Mouse (Mus musculus): ENCODE measurements at regions not wholly inside any gene's neighbourhood (a gene's known extent, or its start where the extent isn't known, plus 50 kb on each side); places are given as distances from the start of the nearest gene placed in this dataset.

DNA sequence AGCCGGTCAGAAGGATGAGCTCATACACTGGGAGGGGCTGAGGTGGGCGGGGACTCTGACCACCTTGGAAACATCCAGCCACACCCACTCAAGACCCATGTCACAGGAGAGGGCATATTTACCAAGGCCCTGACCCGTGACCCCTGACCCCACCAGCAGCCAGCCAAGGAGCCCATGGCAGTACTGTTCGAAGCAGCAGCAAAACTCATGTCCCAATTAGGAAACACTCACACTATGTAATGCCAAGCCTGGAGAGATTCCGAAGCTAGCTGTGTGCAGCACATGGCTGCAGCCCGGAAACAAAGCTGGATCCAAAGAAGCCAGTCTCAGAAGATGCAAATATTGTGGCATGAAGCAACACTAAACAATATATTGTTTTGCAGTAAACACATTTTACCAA, 256.8 kb downstream of the Mroh4 start:
- ATAC-seq (ENCODE audit: insufficient number of reproducible peaks, low FRiP score, low TSS enrichment) = no peak

DNA sequence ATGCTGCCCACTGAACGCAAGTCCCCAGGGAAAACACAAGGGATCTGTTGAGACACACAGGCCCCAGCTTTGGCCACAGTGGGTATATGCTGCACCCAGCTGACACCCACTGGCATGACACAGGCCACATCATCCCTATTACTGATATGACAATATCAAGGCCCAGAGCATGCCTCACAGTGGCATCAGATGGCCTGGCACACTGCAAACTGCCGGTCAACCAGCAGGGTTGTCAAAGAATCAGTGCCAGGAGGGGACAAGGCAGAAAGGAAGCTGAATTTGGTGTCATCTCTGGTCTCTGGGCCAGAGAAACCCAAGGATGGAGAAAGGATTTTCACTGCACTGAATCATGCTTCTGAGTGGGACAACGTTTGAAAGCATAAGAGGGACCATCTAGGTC, 266.7 kb downstream of the Mroh4 start:
- ATAC-seq (ENCODE audit: insufficient number of reproducible peaks, low FRiP score, low TSS enrichment) = no peak

- no peak for ATAC-seq (ENCODE audit: insufficient number of reproducible peaks, low FRiP score, low TSS enrichment)
Measured at GRCm38 (mm10) chr15:74347911-74348310, 288.2 kb downstream of the Mroh4 start.

GRCm38 (mm10) chr15:74343591-74343990, 292.6 kb downstream of the Mroh4 start:
- ATAC-seq (ENCODE audit: insufficient number of reproducible peaks, low FRiP score, low TSS enrichment) = no peak

GRCm38 (mm10) chr15:74333846-74334245, 302.3 kb downstream of the Mroh4 start:
- ATAC-seq (ENCODE audit: insufficient number of reproducible peaks, low FRiP score, low TSS enrichment) = no peak

GRCm38 (mm10) chr15:74330131-74330530, 306.0 kb downstream of the Mroh4 start:
- no peak for ATAC-seq (ENCODE audit: insufficient number of reproducible peaks, low FRiP score, low TSS enrichment)

DNA sequence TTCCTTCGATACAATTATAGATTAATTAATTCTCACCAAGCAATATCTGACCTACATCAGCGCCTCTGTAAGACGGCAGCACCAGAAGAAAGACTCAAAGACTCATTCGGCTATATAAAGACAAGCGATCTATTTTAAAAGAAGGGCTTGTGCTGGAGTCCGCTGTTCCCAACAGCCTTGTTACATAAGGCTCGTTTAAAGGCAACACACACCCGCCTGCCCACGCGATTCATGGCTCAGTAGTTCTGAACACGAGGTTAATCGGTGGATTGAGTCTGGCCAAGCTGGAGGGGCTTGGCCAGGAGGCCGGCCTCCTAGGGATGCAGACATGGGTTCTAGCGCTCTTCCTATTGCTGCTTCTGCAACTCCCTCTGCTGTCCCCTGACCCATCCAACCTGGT, 306.9 kb downstream of the Mroh4 start:
- ATAC-seq (ENCODE audit: insufficient number of reproducible peaks, low FRiP score, low TSS enrichment) = no peak

GRCm38 (mm10) chr15:74326661-74327060, 309.5 kb downstream of the Mroh4 start:
- ATAC-seq (ENCODE audit: insufficient number of reproducible peaks, low FRiP score, low TSS enrichment) = no peak

GRCm38 (mm10) chr15:74325543-74325942, 310.6 kb downstream of the Mroh4 start:
- ATAC-seq (ENCODE audit: insufficient number of reproducible peaks, low FRiP score, low TSS enrichment) = no peak

DNA sequence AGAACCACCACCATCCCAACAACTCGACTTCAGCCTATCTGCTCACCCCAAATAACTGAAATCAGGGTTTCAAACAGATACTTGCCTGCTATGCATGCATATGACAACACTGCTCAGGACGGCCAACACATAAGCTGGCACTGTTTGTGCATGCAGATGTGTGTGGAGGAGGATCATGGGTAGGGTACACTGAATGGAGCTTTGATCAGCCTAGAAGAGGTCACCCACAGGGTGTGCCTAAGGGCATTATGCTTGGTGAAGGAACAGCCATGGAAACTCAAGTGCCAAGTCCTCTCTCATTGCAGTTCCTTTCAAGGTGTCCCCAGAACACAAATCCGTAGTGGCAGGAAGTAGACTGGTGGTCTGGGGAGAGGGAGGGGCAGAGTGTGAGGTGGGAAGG, 316.7 kb downstream of the Mroh4 start:
- ATAC-seq (ENCODE audit: insufficient number of reproducible peaks, low FRiP score, low TSS enrichment) = no peak

- ATAC-seq (ENCODE audit: insufficient number of reproducible peaks, low FRiP score, low TSS enrichment) = no peak
Measured at GRCm38 (mm10) chr15:74318422-74318841, 317.7 kb downstream of the Mroh4 start.

DNA sequence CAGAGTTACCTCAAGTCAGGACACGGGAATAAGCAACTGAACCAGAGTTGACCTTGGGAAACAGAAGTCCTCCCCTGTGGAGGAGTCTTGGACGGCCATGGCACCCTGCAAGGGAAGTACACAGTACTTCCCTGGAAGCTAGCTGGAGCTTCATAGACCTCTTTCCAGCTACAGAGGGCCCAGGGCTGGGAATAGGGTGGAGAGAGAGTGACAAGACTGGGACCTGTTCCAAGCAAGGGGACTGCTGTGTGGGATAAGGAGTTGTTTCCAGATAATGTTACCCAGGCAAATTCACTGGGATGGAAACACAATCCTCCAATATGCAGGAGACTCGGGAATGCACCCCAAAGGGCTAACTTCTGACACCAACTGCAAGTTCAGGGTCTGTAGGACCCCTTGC, 325.1 kb downstream of the Mroh4 start:
- ATAC-seq (ENCODE audit: insufficient number of reproducible peaks, low FRiP score, low TSS enrichment) = no peak; the same call in 1 of the 2 replicates

- ATAC-seq (ENCODE audit: insufficient number of reproducible peaks, low FRiP score, low TSS enrichment) = no peak
Measured at GRCm38 (mm10) chr15:74306543-74306942, 329.6 kb downstream of the Mroh4 start.

GRCm38 (mm10) chr15:74296277-74296676, 339.9 kb downstream of the Mroh4 start:
- ATAC-seq (ENCODE audit: insufficient number of reproducible peaks, low FRiP score, low TSS enrichment) = no peak

DNA sequence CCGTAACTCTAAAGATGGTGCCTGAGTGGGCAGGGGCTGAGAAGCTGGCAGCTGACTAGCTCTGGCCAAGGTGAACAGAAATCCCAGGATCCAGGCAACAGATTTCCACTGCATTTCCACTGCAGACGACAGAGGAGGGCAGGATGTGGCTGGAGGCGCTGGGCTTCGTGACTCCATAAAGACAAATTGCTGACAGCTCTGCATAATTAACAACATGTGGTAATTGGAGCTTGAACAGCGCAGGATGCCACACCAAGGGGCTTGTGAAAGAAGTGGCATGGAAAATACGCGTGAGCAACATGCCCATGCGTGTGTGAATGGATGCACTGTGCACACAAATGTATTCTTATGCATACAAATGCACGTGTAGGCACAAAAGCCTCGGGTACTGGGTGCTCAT, 341.5 kb downstream of the Mroh4 start:
- no peak for ATAC-seq (ENCODE audit: insufficient number of reproducible peaks, low FRiP score, low TSS enrichment)

- no peak for ATAC-seq (ENCODE audit: insufficient number of reproducible peaks, low FRiP score, low TSS enrichment)
Measured at GRCm38 (mm10) chr15:74294109-74294508, 342.0 kb downstream of the Mroh4 start.

GRCm38 (mm10) chr15:74287492-74287891, 348.7 kb downstream of the Mroh4 start:
- ATAC-seq (ENCODE audit: insufficient number of reproducible peaks, low FRiP score, low TSS enrichment) = no peak

DNA sequence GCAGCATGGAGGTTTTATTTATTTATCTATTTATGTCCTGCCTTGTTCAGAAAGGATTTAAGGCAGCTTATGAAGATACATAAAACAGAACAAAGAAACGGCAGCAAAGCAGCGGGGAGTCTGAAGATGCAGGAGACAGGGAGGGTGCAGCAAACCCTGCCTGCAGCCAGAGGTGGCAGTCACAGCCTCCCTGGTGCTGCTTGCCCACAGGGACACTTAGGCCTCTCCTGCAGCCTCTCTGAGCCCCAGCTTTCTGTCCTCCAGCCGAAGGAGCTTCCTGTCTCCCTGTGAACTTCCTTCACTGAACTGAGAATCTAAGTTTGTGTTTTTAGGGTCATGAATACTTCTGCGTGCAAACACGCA, 353.0 kb downstream of the Mroh4 start:
- ATAC-seq (ENCODE audit: insufficient number of reproducible peaks, low FRiP score, low TSS enrichment) = no peak

DNA sequence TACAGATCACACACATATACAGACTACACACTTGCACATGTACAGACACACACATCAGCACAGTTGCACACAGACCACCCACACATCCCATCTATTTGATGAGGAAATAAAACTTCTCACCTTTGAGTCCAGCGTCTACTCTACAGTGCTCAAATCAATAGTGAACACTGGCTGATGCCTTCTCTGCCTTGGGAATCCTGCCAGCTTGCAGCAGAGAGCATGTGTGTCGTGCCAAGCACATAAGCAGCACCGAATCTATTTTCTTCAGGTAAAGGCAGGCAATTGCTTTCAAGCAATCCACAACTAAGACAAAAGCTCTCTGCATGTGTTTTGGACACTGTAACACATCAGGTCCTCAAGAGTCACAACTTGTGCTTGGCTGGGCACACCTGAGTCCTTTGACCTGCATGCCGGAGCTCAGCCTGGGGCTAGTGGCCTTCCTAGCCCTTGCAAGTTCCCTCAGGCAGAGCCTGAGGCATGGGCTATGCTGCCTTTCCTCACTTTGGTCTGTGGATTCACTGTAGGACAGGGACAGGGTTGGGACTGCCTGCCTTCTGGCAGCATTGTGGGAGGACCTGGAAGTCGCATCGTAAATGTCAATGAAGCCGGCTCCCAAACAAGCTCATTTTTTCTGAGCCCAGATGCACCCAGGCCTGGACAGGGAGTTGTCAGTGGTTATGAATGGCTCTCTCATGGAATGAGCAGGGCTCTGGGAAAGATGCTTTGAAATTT, 353.5 kb downstream of the Mroh4 start:
- no peak for ATAC-seq (ENCODE audit: insufficient number of reproducible peaks, low FRiP score, low TSS enrichment)

GRCm38 (mm10) chr15:74274435-74274834, 361.7 kb downstream of the Mroh4 start:
- ATAC-seq (ENCODE audit: insufficient number of reproducible peaks, low FRiP score, low TSS enrichment) = no peak

DNA sequence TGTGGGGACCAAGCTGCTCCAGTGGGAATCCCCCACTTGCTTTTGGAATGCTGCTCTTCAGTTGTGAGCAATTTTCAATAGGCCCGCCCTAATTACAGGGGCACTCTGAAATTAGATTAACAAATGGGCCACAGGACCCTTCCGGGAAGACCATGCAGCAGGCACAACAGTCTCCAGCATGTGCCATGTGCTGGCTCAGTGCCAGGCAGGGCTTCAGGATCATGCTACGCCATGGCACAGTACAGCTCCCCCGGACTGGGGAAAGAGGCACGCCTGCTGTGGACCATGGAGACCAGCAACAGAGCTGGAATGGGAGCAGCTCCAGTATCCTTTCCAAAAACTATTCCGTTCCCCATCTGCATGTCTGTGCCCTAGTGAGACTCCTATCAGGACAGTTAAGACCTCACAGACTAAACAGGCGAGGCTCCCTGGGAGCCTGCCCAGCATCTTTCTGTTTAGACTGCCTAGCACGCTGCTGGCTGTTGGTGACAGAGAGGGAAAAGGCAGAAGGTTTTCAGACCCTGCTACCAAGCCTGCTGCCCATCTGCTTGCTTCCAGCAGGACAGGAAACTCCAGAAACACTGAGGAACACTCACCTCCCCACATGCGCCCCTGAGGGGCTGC, 373.5 kb downstream of the Mroh4 start:
- no peak for ATAC-seq (ENCODE audit: insufficient number of reproducible peaks, low FRiP score, low TSS enrichment)

GRCm38 (mm10) chr15:74258610-74259009, 377.5 kb downstream of the Mroh4 start:
- ATAC-seq (ENCODE audit: insufficient number of reproducible peaks, low FRiP score, low TSS enrichment) = no peak
